Mouse (Mus musculus): ENCODE measurements around the gene 3110082I17Rik. TPM values are rescaled to one million over a fixed set of nuclear protein-coding genes. Genes with fewer than 3 reads are reported as not detected.

The 3110082I17Rik gene
- 10 to 100 TPM; 13.9 to 15.6 TPM for total RNA-seq (2021)

GRCm38 (mm10) chr5:139460384-139461067, at the start of gene 3110082I17Rik:
Gene 3110082I17Rik (minus strand): TSS chr5:139460527.
- intact Hi-C loops (cut with DNase I), result loop anchor here (1.0 kb wide), 1 partner anchor 24 kb away; the partner anchor contains the start of gene Zfand2a
- DNase-seq (ENCODE audit: low spot score in 2 of 2), result peak; percentile 99 to 100

- DNase-seq (ENCODE audit: low spot score in 2 of 2), result no peak
- intact Hi-C loops (cut with DNase I), result no loop called here
Observed at GRCm38 (mm10) chr5:139506207-139506606, 45.9 kb upstream of the 3110082I17Rik start.

GRCm38 (mm10) chr5:139505073-139505606, 44.8 kb upstream of the 3110082I17Rik start:
- intact Hi-C loops (cut with DNase I), result no loop called here
- peak; percentile 68 to 69 for DNase-seq (ENCODE audit: low spot score in 2 of 2)

GRCm38 (mm10) chr5:139502281-139502680, 42.0 kb upstream of the 3110082I17Rik start:
- intact Hi-C loops (cut with DNase I), result no loop called here
- peak; percentile 28 to 64 for DNase-seq (ENCODE audit: low spot score in 2 of 2)

GRCm38 (mm10) chr5:139498791-139499190, 38.5 kb upstream of the 3110082I17Rik start:
- intact Hi-C loops (cut with DNase I), result no loop called here
- DNase-seq (ENCODE audit: low spot score in 2 of 2), result no peak

GRCm38 (mm10) chr5:139496939-139497338, 36.6 kb upstream of the 3110082I17Rik start:
- intact Hi-C loops (cut with DNase I), result no loop called here
- no peak for DNase-seq (ENCODE audit: low spot score in 2 of 2)

- intact Hi-C loops (cut with DNase I), result no loop called here
- DNase-seq (ENCODE audit: low spot score in 2 of 2), result peak; percentile 24 to 27
Observed at GRCm38 (mm10) chr5:139495019-139495669, 34.8 kb upstream of the 3110082I17Rik start.

GRCm38 (mm10) chr5:139493690-139494089, 33.4 kb upstream of the 3110082I17Rik start:
- intact Hi-C loops (cut with DNase I), result no loop called here
- DNase-seq (ENCODE audit: low spot score in 2 of 2), result no peak

- intact Hi-C loops (cut with DNase I), result no loop called here
- DNase-seq (ENCODE audit: low spot score in 2 of 2), result no peak
Observed at GRCm38 (mm10) chr5:139491348-139491747, 31.0 kb upstream of the 3110082I17Rik start.

- intact Hi-C loops (cut with DNase I), result no loop called here
- DNase-seq (ENCODE audit: low spot score in 2 of 2), result no peak
Observed at GRCm38 (mm10) chr5:139490131-139490530, 29.8 kb upstream of the 3110082I17Rik start.

- peak; percentile 100 for DNase-seq (ENCODE audit: low spot score in 2 of 2)
- intact Hi-C loops (cut with DNase I), result loop anchor here (1.0 kb wide), 1 partner anchor 24 kb away; the partner anchor contains the start of gene 3110082I17Rik
Observed at GRCm38 (mm10) chr5:139484185-139484814, 24.0 kb upstream of the 3110082I17Rik start, which contains the start of gene Zfand2a. Gene Zfand2a (minus strand): TSS chr5:139484549.

GRCm38 (mm10) chr5:139483171-139483848, 23.0 kb upstream of the 3110082I17Rik start:
- no peak for DNase-seq (ENCODE audit: low spot score in 2 of 2)
- intact Hi-C loops (cut with DNase I), result no loop called here

GRCm38 (mm10) chr5:139480406-139480805, 20.1 kb upstream of the 3110082I17Rik start:
- DNase-seq (ENCODE audit: low spot score in 2 of 2), result no peak
- intact Hi-C loops (cut with DNase I), result no loop called here

- intact Hi-C loops (cut with DNase I), result no loop called here
- no peak for DNase-seq (ENCODE audit: low spot score in 2 of 2)
Observed at GRCm38 (mm10) chr5:139479088-139479487, 18.8 kb upstream of the 3110082I17Rik start.

- DNase-seq (ENCODE audit: low spot score in 2 of 2), result peak; percentile 41 to 63
- intact Hi-C loops (cut with DNase I), result no loop called here
Observed at GRCm38 (mm10) chr5:139474741-139475140, 14.4 kb upstream of the 3110082I17Rik start.

GRCm38 (mm10) chr5:139467998-139468397, 7.7 kb upstream of the 3110082I17Rik start:
- DNase-seq (ENCODE audit: low spot score in 2 of 2), result peak in 1 of 2 experiments; percentile 66
- intact Hi-C loops (cut with DNase I), result loop anchor here (2.0 kb wide), 1 partner anchor 103 kb away; no protein-coding TSS in a partner anchor

GRCm38 (mm10) chr5:139466801-139467200, 6.5 kb upstream of the 3110082I17Rik start:
- intact Hi-C loops (cut with DNase I), result no loop called here

GRCm38 (mm10) chr5:139466373-139466772, 6.0 kb upstream of the 3110082I17Rik start:
- intact Hi-C loops (cut with DNase I), result no loop called here
- no peak for DNase-seq (ENCODE audit: low spot score in 2 of 2)

More at GRCm38 (mm10) chr5:139466801-139467200, 6.5 kb upstream of the 3110082I17Rik start:
- DNase-seq (ENCODE audit: low spot score in 2 of 2), result no peak

- intact Hi-C loops (cut with DNase I), result no loop called here
- no peak for DNase-seq (ENCODE audit: low spot score in 2 of 2)
Observed at GRCm38 (mm10) chr5:139464874-139465273, 4.5 kb upstream of the 3110082I17Rik start.

All from left cerebral cortex, postnatal 25 days (tissue).